Mouse (Mus musculus) bone marrow, adult 2 months (tissue): ENCODE results near the gene Gyg.

ENCODE experiments used
- CTCF ChIP-seq: fragments of 200-500 bp; IDR thresholded peaks from 2 replicates; pipeline ENCODE4 v1.5.1; 2011; ENCODE audit warnings: low read length, control low read depth; ENCODE audit not compliant: control insufficient read depth, insufficient read depth
- POLR2A ChIP-seq: fragments of 200-500 bp; IDR thresholded peaks from 2 replicates; pipeline ENCODE4 v1.6.1; 2011; ENCODE audit warnings: low read depth, mild to moderate bottlenecking, control low read depth, low read length, borderline replicate concordance; ENCODE audit not compliant: control insufficient read depth

GRCm38 (mm10) chr3:20141679-20142078, 13.4 kb downstream of the Gyg start:
- TF ChIP-seq CTCF (no peak), POLR2A (no peak)
